Mouse (Mus musculus) lung, embryonic 16.5 days (tissue): ENCODE data around the gene Zfp646. TPM values are rescaled to one million over a fixed set of nuclear protein-coding genes. Genes with fewer than 3 reads are reported as not detected.
"Not testable (repeated sequence)": the region's sequence is repeated elsewhere in the genome, so short reads cannot be mapped to it uniquely, and the experiment has no call there.

ENCODE experiments used
- ATAC-seq: fragments of 200-750 bp; cut with Nextera tagmentation; 2 replicates; pipeline ENCODE4 v1.8.0; 2017; ENCODE audit warnings: low read depth, mild to moderate bottlenecking, moderate library complexity
- H3K27ac ChIP-seq: fragments of 300-500 bp; sonication (generic); 2 replicates; pipeline ENCODE4 v1.5.1; 2014; ENCODE audit warnings: mild to moderate bottlenecking, control low read depth, low read length
- H3K27me3 ChIP-seq: fragments of 300-500 bp; sonication (generic); 2 replicates; pipeline ENCODE4 v1.6.1; 2014; ENCODE audit warnings: low read depth, low read length, mixed read lengths; ENCODE audit not compliant: control insufficient read depth, insufficient read depth
- H3K36me3 ChIP-seq: fragments of 300-500 bp; sonication (generic); 2 replicates; pipeline ENCODE4 v1.6.1; 2014; ENCODE audit warnings: low read length; ENCODE audit not compliant: control insufficient read depth, insufficient read depth
- H3K4me1 ChIP-seq: fragments of 300-500 bp; sonication (generic); replicated peaks from 2 replicates; pipeline ENCODE4 v1.6.1; 2014; ENCODE audit warnings: low read length, mixed read lengths; ENCODE audit not compliant: control insufficient read depth, insufficient read depth
- H3K4me2 ChIP-seq: fragments of 300-500 bp; sonication (generic); 2 replicates; pipeline ENCODE4 v1.6.1; 2014; ENCODE audit warnings: low read depth, low read length, control low read depth
- H3K4me3 ChIP-seq: fragments of 300-500 bp; sonication (generic); 2 replicates; pipeline ENCODE4 v1.5.1; 2014; ENCODE audit warnings: mild to moderate bottlenecking, low read length, control low read depth
- H3K9ac ChIP-seq: fragments of 300-500 bp; sonication (generic); 2 replicates; pipeline ENCODE4 v1.6.1; 2014; ENCODE audit warnings: low read length, control low read depth
- H3K9me3 ChIP-seq: fragments of 300-500 bp; sonication (generic); 2 replicates; pipeline ENCODE4 v1.6.1; 2016; ENCODE audit warnings: low read length; ENCODE audit not compliant: control insufficient read depth
- WGBS: fragments of 180-500 bp; shearing (Covaris S2); extraction: QIAGEN DNeasy Blood & Tissue Kit; methylation state at CpG from one replicate; pipeline ENCODE4 v1.1.7; 2014; 5-methylcytosine and 5-hydroxymethylcytosine counted together
- polyA plus RNA-seq: library from polyadenylated mRNA; unstranded; fragments of >200 nt; fragmentation: Nextera tagmentation; extraction: Ambion mirVana; gene quantifications from 2 replicates; pipeline ENCODE4 v1.2.1, GENCODE M21; 2015

Zfp646 gene
- polyA plus RNA-seq: 11.2 and 11.3 TPM in 2 replicates

GRCm38 (mm10) chr7:127876041-127876466, at the start of gene Zfp646:
Gene Zfp646 (plus strand): TSS chr7:127876221.
- Histone ChIP-seq H3K9me3 (no peaks in the 10 kb centered on the region), H3K4me3 (peak within 1 kb of the TSS; percentile 98), H3K4me1 (peaks cover 26% of the 10 kb centered on the region), H3K36me3 (peaks cover 25% of the 10 kb centered on the region), H3K27ac (peak within 1 kb of the TSS; percentile 99), H3K4me2 (peak within 1 kb of the TSS; percentile 98), H3K27me3 (no peaks in the 10 kb centered on the region), H3K9ac (peak within 1 kb of the TSS; percentile 99)
- WGBS: under 1% methylated on average over 41 of the region's 41 CpGs
- ATAC-seq: peak; percentile 91

- Histone ChIP-seq H3K4me1 (no peaks in the 10 kb centered on the region), H3K4me3 (no peak overlapping the region), H3K9ac (no peak overlapping the region), H3K4me2 (no peak overlapping the region), H3K27ac (no peak overlapping the region), H3K27me3 (no peaks in the 10 kb centered on the region), H3K9me3 (no peaks in the 10 kb centered on the region), H3K36me3 (no peaks in the 10 kb centered on the region)
- 83% methylated on average over 2 of the region's 2 CpGs for WGBS
- ATAC-seq: no peak
These were observed 40.5 kb upstream of the Zfp646 start for GRCm38 (mm10) chr7:127835550-127835949.

DNA sequence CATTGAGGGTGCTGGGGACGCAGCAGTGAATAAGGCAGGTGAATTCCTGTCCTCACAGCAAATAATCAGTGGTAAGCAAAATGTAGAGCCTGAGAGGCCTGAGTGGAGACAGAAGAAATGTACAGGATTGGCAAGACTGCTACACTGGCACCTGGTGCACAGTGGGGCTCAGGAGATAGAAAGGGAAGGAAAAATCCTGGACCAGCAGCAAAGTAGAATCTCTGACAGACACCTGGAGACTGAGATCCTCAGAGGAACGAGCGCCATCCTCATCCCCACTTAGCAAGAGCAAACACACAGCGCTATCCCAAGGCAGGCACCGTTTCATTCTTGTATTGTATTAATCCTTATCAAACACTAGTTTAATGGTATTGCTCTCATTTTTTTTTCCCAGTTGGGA, 38.5 kb upstream of the Zfp646 start:
- no peak overlapping the region for H3K4me3 ChIP-seq
- no peak overlapping the region for H3K27ac ChIP-seq
- no peaks in the 10 kb centered on the region for H3K9me3 ChIP-seq
- ATAC-seq: no peak
- H3K9ac ChIP-seq: no peak overlapping the region
- H3K4me1 ChIP-seq: peaks cover 5% of the 10 kb centered on the region
- H3K4me2 ChIP-seq: no peak overlapping the region
- no peaks in the 10 kb centered on the region for H3K36me3 ChIP-seq
- no peaks in the 10 kb centered on the region for H3K27me3 ChIP-seq
- 81% methylated on average over 5 of the region's 5 CpGs for WGBS

DNA sequence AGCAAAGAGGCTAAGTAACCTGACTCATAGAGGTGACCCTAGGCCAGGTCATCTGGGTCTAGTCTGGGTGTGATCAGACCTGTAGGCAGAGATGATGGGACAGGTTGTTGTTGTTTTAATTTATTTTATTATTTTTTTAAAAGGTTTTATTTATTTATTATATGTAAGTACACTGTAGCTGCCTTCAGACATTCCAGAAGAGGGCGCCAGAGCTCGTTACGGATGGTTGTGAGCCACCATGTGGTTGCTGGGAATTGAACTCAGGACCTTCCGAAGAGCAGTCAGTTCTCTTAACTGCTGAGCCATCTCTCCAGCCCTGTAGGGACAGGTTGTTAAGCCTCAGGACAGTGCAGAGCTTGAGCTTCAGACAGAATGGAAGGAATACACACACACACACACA, 38.1 kb upstream of the Zfp646 start:
- not testable (repeated sequence) for H3K36me3 ChIP-seq, H3K4me2 ChIP-seq, ATAC-seq, H3K9ac ChIP-seq, H3K4me1 ChIP-seq, H3K27me3 ChIP-seq, H3K9me3 ChIP-seq, H3K27ac ChIP-seq, H3K4me3 ChIP-seq
- 77% methylated on average over 4 of the region's 4 CpGs for WGBS

GRCm38 (mm10) chr7:127840031-127840430, 36.0 kb upstream of the Zfp646 start:
- not testable (repeated sequence) for H3K9me3 ChIP-seq, ATAC-seq, H3K4me2 ChIP-seq, H3K4me3 ChIP-seq, H3K27me3 ChIP-seq, H3K27ac ChIP-seq, H3K9ac ChIP-seq
- Histone ChIP-seq H3K4me1 (peaks cover 11% of the 10 kb centered on the region), H3K36me3 (peaks cover 14% of the 10 kb centered on the region; the same call in 1 of the 2 replicates)
- WGBS: 76% methylated on average over 2 of the region's 2 CpGs

DNA sequence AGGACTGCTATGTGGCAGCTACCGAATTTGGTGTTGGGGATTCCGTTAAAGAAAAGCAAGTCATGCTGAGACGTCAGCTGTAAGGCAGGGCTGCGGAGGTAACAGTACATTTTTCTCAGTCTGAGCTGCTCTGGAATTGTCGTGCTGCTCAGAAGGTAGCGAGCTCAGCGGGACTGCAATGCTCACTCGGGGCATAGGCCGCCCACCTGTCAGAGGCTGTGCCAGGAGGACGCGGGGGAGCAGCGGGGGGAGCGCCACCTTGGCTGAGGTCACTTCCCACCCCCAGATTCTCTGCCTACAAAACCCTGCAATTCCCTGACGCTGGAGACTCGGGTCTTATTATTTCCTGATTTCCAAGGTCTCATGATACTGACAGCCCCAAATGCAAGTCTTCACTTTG, 35.1 kb upstream of the Zfp646 start:
- Histone ChIP-seq H3K4me3 (peak overlapping the region; percentile 74), H3K9me3 (no peaks in the 10 kb centered on the region), H3K4me1 (peaks cover 11% of the 10 kb centered on the region), H3K27me3 (no peaks in the 10 kb centered on the region), H3K27ac (peak overlapping the region; percentile 84), H3K4me2 (peak overlapping the region; percentile 80), H3K9ac (peak overlapping the region; percentile 80), H3K36me3 (peaks cover 15% of the 10 kb centered on the region; the same call in 1 of the 2 replicates)
- WGBS: 2% methylated on average over 15 of the region's 15 CpGs
- peak; percentile 11 for ATAC-seq

GRCm38 (mm10) chr7:127841340-127842000, 34.6 kb upstream of the Zfp646 start:
- peaks cover 17% of the 10 kb centered on the region; the same call in 1 of the 2 replicates for H3K36me3 ChIP-seq
- peak; percentile 95 for ATAC-seq
- no peaks in the 10 kb centered on the region for H3K27me3 ChIP-seq
- peaks cover 11% of the 10 kb centered on the region for H3K4me1 ChIP-seq
- peak overlapping the region; percentile 80 for H3K4me2 ChIP-seq
- WGBS: under 1% methylated on average over 46 of the region's 46 CpGs
- no peaks in the 10 kb centered on the region for H3K9me3 ChIP-seq
- H3K4me3 ChIP-seq: peak overlapping the region; percentile 74
- peak overlapping the region; percentile 80 for H3K9ac ChIP-seq
- H3K27ac ChIP-seq: peak overlapping the region; percentile 84

DNA sequence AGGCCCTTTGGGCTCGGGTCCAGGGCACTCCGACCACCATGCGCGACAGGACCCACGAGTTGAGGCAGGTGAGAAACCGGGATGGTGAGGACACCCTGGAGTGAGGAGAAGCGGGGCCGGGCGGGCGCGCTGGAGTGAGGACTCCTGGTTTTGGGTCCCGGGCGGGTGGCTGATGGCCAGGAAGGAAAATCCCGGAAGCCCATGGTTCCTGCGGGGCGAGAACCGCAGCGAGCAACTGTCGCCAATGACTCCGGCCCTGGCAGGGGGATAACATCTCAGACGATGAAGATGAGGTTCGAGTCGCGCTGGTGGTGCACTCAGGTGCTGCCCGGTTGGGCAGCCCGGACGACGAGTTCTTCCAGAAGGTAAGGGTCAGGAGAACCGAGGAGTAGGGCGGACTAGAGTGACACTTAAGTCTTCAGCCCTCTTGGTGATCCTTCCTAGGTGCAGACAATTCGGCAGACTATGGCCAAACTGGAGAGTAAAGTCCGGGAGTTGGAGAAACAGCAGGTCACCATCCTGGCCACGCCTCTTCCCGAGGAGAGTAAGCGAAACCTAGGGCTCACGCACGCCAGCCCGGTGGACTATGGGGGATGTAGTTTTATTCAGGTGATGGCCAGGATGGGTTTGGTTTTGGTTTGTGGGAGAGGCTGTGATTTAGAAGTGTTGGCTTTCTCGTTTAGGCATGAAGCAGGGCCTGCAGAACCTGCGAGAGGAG, 33.9 kb upstream of the Zfp646 start:
- peak; percentile 58 for ATAC-seq
- H3K9ac ChIP-seq: peak overlapping the region; percentile 80
- H3K9me3 ChIP-seq: no peaks in the 10 kb centered on the region
- H3K4me2 ChIP-seq: peak overlapping the region; percentile 80
- H3K27ac ChIP-seq: peak overlapping the region; percentile 84
- under 1% methylated on average over 40 of the region's 40 CpGs for WGBS
- H3K4me1 ChIP-seq: peaks cover 11% of the 10 kb centered on the region
- peaks cover 21% of the 10 kb centered on the region; the same call in 1 of the 2 replicates for H3K36me3 ChIP-seq
- H3K4me3 ChIP-seq: peak overlapping the region; percentile 74
- H3K27me3 ChIP-seq: no peaks in the 10 kb centered on the region
